Mouse (Mus musculus) embryonic fibroblast, embryonic 13.5 days (primary cell): ENCODE measurements around the gene Ttc27. TPM values are rescaled to one million over a fixed set of nuclear protein-coding genes. Genes with fewer than 3 reads are reported as not detected.

Experiments used
- H3K27ac ChIP-seq: 2 replicates; pipeline ENCODE4 v1.5.1; 2012; ENCODE audit warnings: low read length, control low read depth, inconsistent platforms; ENCODE audit not compliant: insufficient read depth
- H3K4me1 ChIP-seq: 2 replicates; pipeline ENCODE4 v1.6.1; 2011; ENCODE audit warnings: low read length; ENCODE audit not compliant: control insufficient read depth, insufficient read depth
- H3K4me3 ChIP-seq: 2 replicates; pipeline ENCODE4 v1.5.1; 2011; ENCODE audit warnings: mild to moderate bottlenecking, control low read depth, low read length; ENCODE audit not compliant: insufficient read depth
- CTCF ChIP-seq: IDR thresholded peaks from 2 replicates; pipeline ENCODE4 v1.5.1; 2011; ENCODE audit warnings: mild to moderate bottlenecking, control low read depth, low read length, moderate library complexity, borderline replicate concordance; ENCODE audit not compliant: insufficient read depth
- POLR2A ChIP-seq: IDR thresholded peaks from 2 replicates; pipeline ENCODE4 v1.6.1; 2011; ENCODE audit warnings: low read depth, mild to moderate bottlenecking, control low read depth, low read length, moderate library complexity
- polyA plus RNA-seq: library from polyadenylated mRNA; stranded (reverse); fragments of >200 nt; gene quantifications from 2 replicates; pipeline ENCODE4 v1.2.4, GENCODE M21; 2011; ENCODE audit warnings: low read depth; ENCODE audit not compliant: missing spikeins, insufficient read length

Ttc27 gene
- polyA plus RNA-seq, 1 experiment: 25.6 TPM

DNA sequence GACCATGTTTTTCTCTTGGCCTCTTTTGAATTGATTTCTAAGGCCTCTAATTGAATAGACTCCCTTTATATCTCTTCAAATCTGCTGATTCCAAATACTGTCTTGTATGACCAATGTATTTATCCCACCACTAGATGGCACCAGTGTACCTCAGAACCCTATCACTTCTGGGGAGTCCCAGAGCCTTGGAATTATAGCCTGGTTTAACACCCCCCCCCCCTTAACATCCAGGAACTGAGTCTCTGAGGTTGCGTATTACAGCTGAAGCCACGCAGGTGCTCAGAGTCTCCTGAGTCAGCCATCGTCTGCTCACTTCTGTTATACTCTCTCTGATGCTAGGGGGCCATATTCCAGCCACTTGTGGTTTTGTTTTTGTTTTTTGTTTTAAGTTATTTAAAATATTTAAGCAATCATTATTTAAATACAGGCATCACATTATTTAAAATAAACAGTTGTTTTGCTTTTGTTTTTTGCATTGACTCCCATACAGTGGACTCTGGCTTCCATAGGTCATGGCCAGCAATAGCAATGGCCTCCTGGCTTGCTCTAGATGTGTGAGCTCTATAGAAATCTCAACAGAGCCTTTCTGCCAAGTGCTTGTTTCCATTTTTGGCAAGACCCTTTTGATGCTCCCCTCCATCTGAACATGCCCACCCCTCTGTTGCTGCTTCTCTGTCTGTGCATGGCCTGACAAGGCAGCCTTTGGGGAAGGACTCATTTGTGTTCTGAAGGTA lies 93.5 kb downstream of the Ttc27 start:
- no peak for TF ChIP-seq POLR2A
- H3K27ac ChIP-seq: no peak overlapping the region
- no peaks in the 10 kb centered on the region for H3K4me1 ChIP-seq
- no peak overlapping the region for H3K4me3 ChIP-seq

DNA sequence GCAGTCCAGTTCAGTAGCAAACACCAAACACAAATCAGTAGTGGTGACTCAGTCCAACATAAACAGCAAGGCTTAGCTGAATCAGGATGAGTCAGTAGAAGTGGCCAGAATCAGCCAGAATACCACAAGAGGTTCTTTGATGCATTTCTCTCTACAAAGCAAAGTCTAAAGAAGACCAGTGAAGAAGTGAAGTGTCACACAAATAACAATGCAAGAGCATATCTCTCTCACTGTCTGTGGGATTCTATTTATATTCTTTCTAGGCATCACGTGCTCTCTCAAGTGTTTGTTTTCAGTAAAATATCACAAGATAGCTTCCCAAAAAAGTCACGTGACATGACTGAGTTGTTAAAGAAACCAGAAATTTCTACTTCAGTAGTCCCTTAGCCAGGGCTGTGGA lies 102.2 kb downstream of the Ttc27 start:
- no peak for TF ChIP-seq POLR2A

DNA sequence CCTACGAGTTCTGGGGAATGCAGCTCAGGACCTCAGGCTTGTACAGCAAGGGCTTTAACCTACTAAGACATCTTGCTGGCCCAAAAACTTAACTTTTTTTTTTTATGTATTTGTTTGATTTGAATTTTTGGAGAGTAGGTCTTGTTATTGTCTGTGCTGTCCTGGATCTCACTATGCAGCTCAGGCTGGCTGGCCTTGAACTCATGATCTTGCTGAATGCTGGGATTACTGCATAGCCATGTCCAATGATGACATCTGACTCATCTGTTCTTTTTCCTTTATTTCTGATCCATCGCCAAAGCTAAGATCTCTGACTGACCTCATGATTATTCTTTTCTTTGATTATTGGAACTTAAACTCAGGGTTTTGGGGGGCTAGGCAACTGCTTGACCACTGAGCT lies 113.3 kb downstream of the Ttc27 start:
- Histone ChIP-seq H3K4me3 (no peak overlapping the region), H3K4me1 (no peaks in the 10 kb centered on the region), H3K27ac (no peak overlapping the region)
- TF ChIP-seq POLR2A: no peak
- TF ChIP-seq CTCF: no peak

More for the DNA sequence above, 102.2 kb downstream of the Ttc27 start:
- Histone ChIP-seq H3K4me1 (peaks cover 10% of the 10 kb centered on the region), H3K27ac (no peak overlapping the region), H3K4me3 (no peak overlapping the region)

GRCm38 (mm10) chr17:74841721-74842120 lies 124.2 kb downstream of the Ttc27 start:
- no peak for TF ChIP-seq CTCF
- no peak for TF ChIP-seq POLR2A
- Histone ChIP-seq H3K27ac (no peak overlapping the region), H3K4me3 (no peak overlapping the region), H3K4me1 (peaks cover 6% of the 10 kb centered on the region)

- TF ChIP-seq POLR2A (no peak), CTCF (no peak)
- H3K4me1 ChIP-seq: peaks cover 6% of the 10 kb centered on the region
- H3K4me3 ChIP-seq: no peak overlapping the region
- no peak overlapping the region for H3K27ac ChIP-seq
Measured at GRCm38 (mm10) chr17:74842603-74843002, 125.1 kb downstream of the Ttc27 start.

DNA sequence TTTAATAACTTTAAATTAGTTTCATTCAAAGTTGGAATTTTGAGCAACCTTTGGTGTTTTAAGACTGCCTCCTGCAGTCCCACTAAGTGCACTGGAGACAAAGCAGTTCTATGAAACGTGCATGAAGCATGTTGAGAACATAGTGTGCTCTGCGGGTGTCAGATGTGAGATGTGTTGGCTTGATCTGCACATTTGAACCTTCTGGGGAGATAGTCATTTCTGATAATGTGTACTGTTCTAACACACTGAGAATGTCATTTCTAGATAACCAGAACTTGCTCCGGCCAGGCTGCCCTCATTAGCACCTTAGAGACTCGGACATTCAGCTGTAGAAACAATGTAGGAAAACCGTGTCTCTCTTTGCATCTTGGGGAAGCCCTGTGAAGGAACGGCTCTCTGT lies 126.0 kb downstream of the Ttc27 start:
- Histone ChIP-seq H3K4me1 (peaks cover 6% of the 10 kb centered on the region), H3K4me3 (no peak overlapping the region), H3K27ac (no peak overlapping the region)
- no peak for TF ChIP-seq CTCF
- TF ChIP-seq POLR2A: no peak

DNA sequence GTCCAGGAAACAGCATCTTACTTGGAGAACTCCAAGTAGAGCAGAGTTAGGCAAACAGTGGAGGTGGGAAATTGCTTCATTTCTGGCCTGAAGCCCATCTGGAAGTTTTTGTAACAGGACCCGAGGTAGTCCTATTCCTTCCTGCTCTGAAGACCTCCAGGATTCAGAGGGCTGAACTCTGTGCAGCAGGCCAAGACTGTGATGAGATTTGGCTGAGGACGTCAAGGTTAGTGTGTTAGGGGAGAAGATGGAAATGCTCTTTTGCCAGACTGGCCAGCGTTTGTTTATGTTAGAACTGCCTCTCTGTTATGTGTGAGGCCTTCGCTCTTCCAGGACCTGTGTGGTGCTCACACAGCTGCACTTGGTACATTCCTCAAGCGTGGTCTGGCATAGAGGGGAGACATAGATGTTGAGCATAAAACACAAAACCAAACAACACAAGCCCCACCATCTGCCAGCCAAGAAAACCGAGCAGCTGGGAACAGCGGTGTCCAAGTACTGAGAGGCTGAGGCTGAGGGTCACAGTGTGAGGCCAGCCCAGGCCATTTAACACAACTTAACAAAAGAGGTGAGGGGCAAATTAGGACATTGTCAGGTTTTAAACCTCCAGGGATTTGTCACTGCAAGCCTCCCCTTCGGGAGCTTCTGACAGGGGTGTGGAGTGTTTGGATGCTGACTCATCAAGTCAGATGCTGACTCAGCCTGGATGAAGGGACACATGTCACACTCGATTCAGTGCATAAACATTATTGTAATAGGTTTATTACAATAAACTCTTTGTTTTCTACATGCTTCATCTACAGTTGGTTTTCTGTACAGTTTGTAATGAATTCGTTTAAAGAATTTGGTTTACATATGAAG lies 128.7 kb downstream of the Ttc27 start:
- H3K4me3 ChIP-seq: no peak overlapping the region
- TF ChIP-seq POLR2A (no peak), CTCF (no peak)
- H3K27ac ChIP-seq: 0 out of 2 replicates have a peak overlapping the region, but pooled peaks have one; percentile 2
- peaks cover 6% of the 10 kb centered on the region for H3K4me1 ChIP-seq

DNA sequence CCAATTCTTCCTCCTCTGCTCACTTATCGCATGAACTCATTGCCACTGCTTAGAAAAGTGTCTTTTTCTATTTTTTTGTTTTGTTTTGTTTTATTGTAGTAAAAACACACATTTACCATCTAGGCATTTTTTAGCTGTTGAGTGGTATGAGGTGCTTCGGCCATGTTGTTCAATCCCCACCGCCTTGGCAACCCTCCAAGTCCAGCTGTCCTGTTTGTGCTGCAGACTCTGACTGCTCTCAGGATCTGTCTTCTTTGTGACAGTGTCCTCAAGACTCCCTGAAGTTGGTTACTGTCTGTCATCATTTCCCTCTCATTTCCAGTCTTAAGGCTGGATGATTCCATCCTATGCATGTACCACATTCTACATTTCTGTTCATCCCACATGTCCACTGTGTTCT lies 132.7 kb downstream of the Ttc27 start:
- Histone ChIP-seq H3K4me1 (peaks cover 6% of the 10 kb centered on the region), H3K4me3 (no peak overlapping the region), H3K27ac (no peak overlapping the region)
- TF ChIP-seq POLR2A (no peak), CTCF (no peak)

- TF ChIP-seq POLR2A: no peak
- TF ChIP-seq CTCF: no peak
- H3K27ac ChIP-seq: no peak overlapping the region
Measured at GRCm38 (mm10) chr17:74859298-74859697, 141.8 kb downstream of the Ttc27 start.

More at GRCm38 (mm10) chr17:74859298-74859697, 141.8 kb downstream of the Ttc27 start:
- H3K4me1 ChIP-seq: no peaks in the 10 kb centered on the region
- H3K4me3 ChIP-seq: no peak overlapping the region
